Mouse (Mus musculus) forebrain, embryonic 15.5 days (tissue): ENCODE results near the gene Ccdc39. TPM values are rescaled to one million over a fixed set of nuclear protein-coding genes. Genes with fewer than 3 reads are reported as not detected.

Experiments used
- ATAC-seq: fragments of 200-750 bp; cut with Nextera tagmentation; replicated peaks from 2 replicates; pipeline ENCODE4 v1.8.0; 2017; ENCODE audit warnings: mild to moderate bottlenecking, moderate TSS enrichment, moderate library complexity
- H3K27ac ChIP-seq: fragments of 300-500 bp; sonication (generic); replicated peaks from 2 replicates; pipeline ENCODE4 v1.5.1; 2015; ENCODE audit warnings: mild to moderate bottlenecking, inconsistent platforms
- H3K27me3 ChIP-seq: fragments of 300-500 bp; sonication (generic); 2 replicates; pipeline ENCODE4 v1.6.1; 2015; ENCODE audit warnings: inconsistent platforms
- H3K36me3 ChIP-seq: fragments of 300-500 bp; sonication (generic); 2 replicates; pipeline ENCODE4 v1.6.1; 2015; ENCODE audit warnings: mild to moderate bottlenecking, inconsistent platforms
- H3K4me1 ChIP-seq: fragments of 300-500 bp; sonication (generic); 2 replicates; pipeline ENCODE4 v1.6.1; 2015; ENCODE audit warnings: inconsistent platforms
- H3K4me2 ChIP-seq: fragments of 300-500 bp; sonication (generic); replicated peaks from 2 replicates; pipeline ENCODE4 v1.6.1; 2015; ENCODE audit warnings: mild to moderate bottlenecking, inconsistent platforms
- H3K4me3 ChIP-seq: fragments of 300-500 bp; sonication (generic); 2 replicates; pipeline ENCODE4 v1.5.1; 2015; ENCODE audit warnings: mild to moderate bottlenecking, inconsistent platforms
- H3K9ac ChIP-seq: fragments of 300-500 bp; sonication (generic); replicated peaks from 2 replicates; pipeline ENCODE4 v1.6.1; 2015; ENCODE audit warnings: mild to moderate bottlenecking, inconsistent platforms
- H3K9me3 ChIP-seq: fragments of 300-500 bp; sonication (generic); 2 replicates; pipeline ENCODE4 v1.6.1; 2016; ENCODE audit warnings: inconsistent platforms
- WGBS: fragments of 180-500 bp; shearing (Covaris S2); methylation state at CpG from one replicate; pipeline ENCODE4 v1.1.7; 2015; ENCODE audit warnings: mixed read lengths; 5-methylcytosine and 5-hydroxymethylcytosine counted together
- polyA plus RNA-seq: library from polyadenylated mRNA; unstranded; fragments of >200 nt; fragmentation: Nextera tagmentation; extraction: Ambion mirVana; gene quantifications from 2 replicates; pipeline ENCODE4 v1.2.1, GENCODE M21; 2015

Ccdc39 gene
- 11.4 and 15.1 TPM in 2 replicates for polyA plus RNA-seq

GRCm38 (mm10) chr3:33843801-33844632 is at the start of gene Ccdc39:
TSS of gene Ccdc39 (minus strand) at chr3:33844310.
- 1% methylated on average over 26 of the region's 26 CpGs for WGBS
- Histone ChIP-seq H3K27me3 (no peaks in the 10 kb centered on the region), H3K4me3 (peak within 1 kb of the TSS; percentile 63), H3K9ac (peak within 1 kb of the TSS; percentile 77), H3K27ac (peak within 1 kb of the TSS; percentile 85), H3K4me1 (peaks cover 14% of the 10 kb centered on the region), H3K36me3 (no peaks in the 10 kb centered on the region), H3K4me2 (peak within 1 kb of the TSS; percentile 95), H3K9me3 (no peaks in the 10 kb centered on the region)
- ATAC-seq = peak; percentile 98

- H3K4me1 ChIP-seq = no peaks in the 10 kb centered on the region
- no peak for ATAC-seq
- H3K4me3 ChIP-seq = no peak overlapping the region
- H3K4me2 ChIP-seq = no peak overlapping the region
- H3K36me3 ChIP-seq = no peaks in the 10 kb centered on the region
- no peak overlapping the region for H3K9ac ChIP-seq
- 93% methylated on average over 5 of the region's 5 CpGs for WGBS
- H3K27ac ChIP-seq = no peak overlapping the region
- no peaks in the 10 kb centered on the region for H3K9me3 ChIP-seq
- H3K27me3 ChIP-seq = no peaks in the 10 kb centered on the region
Measured at GRCm38 (mm10) chr3:33893433-33893832, 49.3 kb upstream of the Ccdc39 start.

- 17% methylated on average over 8 of the region's 8 CpGs for WGBS
- H3K4me2 ChIP-seq = no peak overlapping the region
- no peak for ATAC-seq
Measured at GRCm38 (mm10) chr3:33887438-33887837, 43.3 kb upstream of the Ccdc39 start.

GRCm38 (mm10) chr3:33883105-33883504 is 39.0 kb upstream of the Ccdc39 start:
- Histone ChIP-seq H3K4me2 (no peak overlapping the region), H3K27ac (no peak overlapping the region), H3K4me3 (no peak overlapping the region), H3K4me1 (0 out of 2 replicates have a peak, but pooled peaks cover 4% of the 10 kb centered on the region), H3K9ac (no peak overlapping the region), H3K36me3 (no peaks in the 10 kb centered on the region), H3K27me3 (no peaks in the 10 kb centered on the region), H3K9me3 (no peaks in the 10 kb centered on the region)
- no peak for ATAC-seq
- WGBS = 84% methylated on average over 6 of the region's 6 CpGs

More at GRCm38 (mm10) chr3:33887438-33887837, 43.3 kb upstream of the Ccdc39 start:
- no peak overlapping the region for H3K4me3 ChIP-seq
- no peaks in the 10 kb centered on the region for H3K27me3 ChIP-seq
- H3K4me1 ChIP-seq = 0 out of 2 replicates have a peak, but pooled peaks cover 4% of the 10 kb centered on the region
- no peaks in the 10 kb centered on the region for H3K9me3 ChIP-seq
- H3K27ac ChIP-seq = no peak overlapping the region
- H3K36me3 ChIP-seq = no peaks in the 10 kb centered on the region
- no peak overlapping the region for H3K9ac ChIP-seq

GRCm38 (mm10) chr3:33882695-33883094 is 38.6 kb upstream of the Ccdc39 start:
- 0 out of 2 replicates have a peak, but pooled peaks cover 4% of the 10 kb centered on the region for H3K4me1 ChIP-seq
- no peak overlapping the region for H3K4me2 ChIP-seq
- ATAC-seq = no peak
- no peaks in the 10 kb centered on the region for H3K9me3 ChIP-seq
- no peaks in the 10 kb centered on the region for H3K36me3 ChIP-seq
- H3K9ac ChIP-seq = no peak overlapping the region
- no peak overlapping the region for H3K4me3 ChIP-seq
- H3K27me3 ChIP-seq = no peaks in the 10 kb centered on the region
- H3K27ac ChIP-seq = no peak overlapping the region
- 79% methylated on average over 2 of the region's 2 CpGs for WGBS

- no peaks in the 10 kb centered on the region for H3K27me3 ChIP-seq
- no peaks in the 10 kb centered on the region for H3K36me3 ChIP-seq
- no peak overlapping the region for H3K27ac ChIP-seq
- peaks cover 3% of the 10 kb centered on the region; the same call in 1 of the 2 replicates for H3K4me1 ChIP-seq
- no peak overlapping the region for H3K4me2 ChIP-seq
- H3K9me3 ChIP-seq = no peaks in the 10 kb centered on the region
- no peak overlapping the region for H3K4me3 ChIP-seq
- 95% methylated on average over 6 of the region's 6 CpGs for WGBS
- no peak for ATAC-seq
- no peak overlapping the region for H3K9ac ChIP-seq
Measured at GRCm38 (mm10) chr3:33878661-33879060, 34.6 kb upstream of the Ccdc39 start.

- H3K36me3 ChIP-seq = no peaks in the 10 kb centered on the region
Measured at GRCm38 (mm10) chr3:33874456-33875286, 30.6 kb upstream of the Ccdc39 start.

GRCm38 (mm10) chr3:33873837-33874236 is 29.7 kb upstream of the Ccdc39 start:
- no peak overlapping the region for H3K9ac ChIP-seq
- H3K4me3 ChIP-seq = no peak overlapping the region
- H3K27ac ChIP-seq = no peak overlapping the region
- WGBS = 68% methylated on average over 7 of the region's 7 CpGs
- H3K36me3 ChIP-seq = no peaks in the 10 kb centered on the region
- peaks cover 7% of the 10 kb centered on the region for H3K4me1 ChIP-seq
- no peak overlapping the region for H3K4me2 ChIP-seq
- no peaks in the 10 kb centered on the region for H3K9me3 ChIP-seq
- no peak for ATAC-seq
- no peaks in the 10 kb centered on the region for H3K27me3 ChIP-seq

More at GRCm38 (mm10) chr3:33874456-33875286, 30.6 kb upstream of the Ccdc39 start:
- WGBS = 76% methylated on average over 12 of the region's 12 CpGs
- H3K9me3 ChIP-seq = no peaks in the 10 kb centered on the region
- peaks cover 7% of the 10 kb centered on the region for H3K4me1 ChIP-seq
- H3K4me3 ChIP-seq = no peak overlapping the region
- no peak overlapping the region for H3K27ac ChIP-seq
- H3K9ac ChIP-seq = no peak overlapping the region
- no peak overlapping the region for H3K4me2 ChIP-seq
- H3K27me3 ChIP-seq = no peaks in the 10 kb centered on the region
- no peak for ATAC-seq

- Histone ChIP-seq H3K27ac (no peak overlapping the region), H3K9ac (no peak overlapping the region), H3K4me2 (no peak overlapping the region), H3K4me3 (no peak overlapping the region), H3K9me3 (no peaks in the 10 kb centered on the region), H3K4me1 (peaks cover 7% of the 10 kb centered on the region), H3K36me3 (no peaks in the 10 kb centered on the region), H3K27me3 (no peaks in the 10 kb centered on the region)
- no peak for ATAC-seq
- 34% methylated on average over 8 of the region's 8 CpGs for WGBS
Measured at GRCm38 (mm10) chr3:33873366-33873765, 29.3 kb upstream of the Ccdc39 start.

GRCm38 (mm10) chr3:33864000-33864540 is 20.0 kb upstream of the Ccdc39 start:
- Histone ChIP-seq H3K9ac (no peak overlapping the region), H3K27ac (no peak overlapping the region), H3K4me1 (no peaks in the 10 kb centered on the region), H3K27me3 (no peaks in the 10 kb centered on the region), H3K36me3 (no peaks in the 10 kb centered on the region), H3K9me3 (no peaks in the 10 kb centered on the region), H3K4me2 (no peak overlapping the region), H3K4me3 (no peak overlapping the region)
- no peak for ATAC-seq

- Histone ChIP-seq H3K27ac (no peak overlapping the region), H3K27me3 (no peaks in the 10 kb centered on the region), H3K36me3 (no peaks in the 10 kb centered on the region), H3K4me1 (no peaks in the 10 kb centered on the region), H3K4me2 (no peak overlapping the region), H3K9me3 (no peaks in the 10 kb centered on the region), H3K4me3 (no peak overlapping the region), H3K9ac (no peak overlapping the region)
- ATAC-seq = no peak
- WGBS = 90% methylated on average over 3 of the region's 3 CpGs
Measured at GRCm38 (mm10) chr3:33858939-33859338, 14.8 kb upstream of the Ccdc39 start.

- no peak overlapping the region for H3K9ac ChIP-seq
- no peak overlapping the region for H3K27ac ChIP-seq
- H3K4me2 ChIP-seq = no peak overlapping the region
- no peak for ATAC-seq
- no peaks in the 10 kb centered on the region for H3K27me3 ChIP-seq
- H3K4me1 ChIP-seq = no peaks in the 10 kb centered on the region
- H3K4me3 ChIP-seq = no peak overlapping the region
- H3K9me3 ChIP-seq = no peaks in the 10 kb centered on the region
- 50% methylated on average over 1 of the region's 1 CpGs for WGBS
- no peaks in the 10 kb centered on the region for H3K36me3 ChIP-seq
Measured at GRCm38 (mm10) chr3:33853062-33853461, 9.0 kb upstream of the Ccdc39 start.
